Mouse (Mus musculus): ENCODE data around the gene Ankrd27.
A peak's percentile ranks its signal among the peaks of the same experiment; 100 is the strongest.

Ankrd27 gene

GRCm38 (mm10) chr7:35583476-35584025, 2.5 kb upstream of the Ankrd27 start:
- DNase-seq (ENCODE audit: extremely low spot score, low spot score) = no peak

GRCm38 (mm10) chr7:35584068-35584785, 1.8 kb upstream of the Ankrd27 start:
- peak; percentile 24 for DNase-seq (ENCODE audit: extremely low spot score, low spot score)

- peak; percentile 57 for DNase-seq (ENCODE audit: extremely low spot score, low spot score)
These were observed 1.3 kb upstream of the Ankrd27 start for GRCm38 (mm10) chr7:35584786-35585190.

- DNase-seq (ENCODE audit: extremely low spot score, low spot score) = peak; percentile 79
These were observed 621 bp upstream of the Ankrd27 start, which contains the start of gene Rgs9bp for GRCm38 (mm10) chr7:35585191-35586054. Rgs9bp (minus strand) TSS chr7:35585582.

- DNase-seq (ENCODE audit: extremely low spot score, low spot score) = no peak
These were observed 932 bp downstream of the Ankrd27 start for GRCm38 (mm10) chr7:35586906-35587445.

- DNase-seq (ENCODE audit: extremely low spot score, low spot score) = no peak
These were observed 1.7 kb downstream of the Ankrd27 start for GRCm38 (mm10) chr7:35587728-35588127.

GRCm38 (mm10) chr7:35588680-35589428, 2.8 kb downstream of the Ankrd27 start:
- no peak for DNase-seq (ENCODE audit: extremely low spot score, low spot score)

GRCm38 (mm10) chr7:35589485-35589884, 3.4 kb downstream of the Ankrd27 start:
- no peak for DNase-seq (ENCODE audit: extremely low spot score, low spot score)

GRCm38 (mm10) chr7:35590731-35591191, 4.7 kb downstream of the Ankrd27 start:
- no peak for DNase-seq (ENCODE audit: extremely low spot score, low spot score)

- DNase-seq (ENCODE audit: extremely low spot score, low spot score) = no peak
These were observed 8.3 kb downstream of the Ankrd27 start for GRCm38 (mm10) chr7:35594311-35594710.

- no peak for DNase-seq (ENCODE audit: extremely low spot score, low spot score)
These were observed 13.4 kb downstream of the Ankrd27 start for GRCm38 (mm10) chr7:35599492-35599891.

- no peak for DNase-seq (ENCODE audit: extremely low spot score, low spot score)
These were observed 14.0 kb downstream of the Ankrd27 start for GRCm38 (mm10) chr7:35600031-35600430.

GRCm38 (mm10) chr7:35601106-35601505, 15.1 kb downstream of the Ankrd27 start:
- DNase-seq (ENCODE audit: extremely low spot score, low spot score) = no peak

GRCm38 (mm10) chr7:35602766-35603165, 16.7 kb downstream of the Ankrd27 start:
- DNase-seq (ENCODE audit: extremely low spot score, low spot score) = no peak

GRCm38 (mm10) chr7:35606816-35607215, 20.8 kb downstream of the Ankrd27 start:
- no peak for DNase-seq (ENCODE audit: extremely low spot score, low spot score)

- no peak for DNase-seq (ENCODE audit: extremely low spot score, low spot score)
These were observed 23.2 kb downstream of the Ankrd27 start for GRCm38 (mm10) chr7:35609245-35609644.

GRCm38 (mm10) chr7:35617513-35617912, 31.5 kb downstream of the Ankrd27 start:
- no peak for DNase-seq (ENCODE audit: extremely low spot score, low spot score)

- no peak for DNase-seq (ENCODE audit: extremely low spot score, low spot score)
These were observed 36.6 kb downstream of the Ankrd27 start for GRCm38 (mm10) chr7:35622626-35623025.

GRCm38 (mm10) chr7:35626038-35626437, 40.0 kb downstream of the Ankrd27 start:
- no peak for DNase-seq (ENCODE audit: extremely low spot score, low spot score)

- DNase-seq (ENCODE audit: extremely low spot score, low spot score) = no peak
These were observed 41.3 kb downstream of the Ankrd27 start for GRCm38 (mm10) chr7:35627371-35627770.

- DNase-seq (ENCODE audit: extremely low spot score, low spot score) = peak; percentile 28
These were observed 42.5 kb downstream of the Ankrd27 start for GRCm38 (mm10) chr7:35628496-35628895.
